Mouse (Mus musculus): ENCODE data around the gene Ldlr. TPM values are rescaled to one million over a fixed set of nuclear protein-coding genes. Genes with fewer than 3 reads are reported as not detected.
A peak's percentile ranks its signal among the peaks of the same experiment; 100 is the strongest.

Gene Ldlr
- polyA plus RNA-seq, 1 experiment from 2014 or later: 43.5 TPM

GRCm38 (mm10) chr9:21796919-21797318 is 73.6 kb downstream of the Ldlr start:
- WGBS: 76% methylated on average over 3 of the region's 3 CpGs
- Histone ChIP-seq H3K27me3 (no peaks in the 10 kb centered on the region; the same call in 1 of the 2 replicates), H3K27ac (replicated peaks) (no peak overlapping the region), H3K36me3 (peaks cover 19% of the 10 kb centered on the region), H3K4me1 (peaks cover 17% of the 10 kb centered on the region), H3K4me2 (replicated peaks) (peak overlapping the region; percentile 82; the same call in 1 of the 2 replicates), H3K4me3 (no peak overlapping the region), H3K9ac (replicated peaks) (no peak overlapping the region), H3K9me3 (no peaks in the 10 kb centered on the region)
- ATAC-seq (ENCODE audit: low FRiP score, low read depth): no peak

GRCm38 (mm10) chr9:21797921-21798344 is 74.7 kb downstream of the Ldlr start:
- Histone ChIP-seq H3K4me3 (peak overlapping the region; percentile 68), H3K9ac (replicated peaks) (peak overlapping the region; percentile 66), H3K27me3 (no peaks in the 10 kb centered on the region; the same call in 1 of the 2 replicates), H3K4me1 (peaks cover 16% of the 10 kb centered on the region), H3K4me2 (replicated peaks) (peak overlapping the region; percentile 82), H3K36me3 (peaks cover 19% of the 10 kb centered on the region), H3K9me3 (no peaks in the 10 kb centered on the region), H3K27ac (replicated peaks) (peak overlapping the region; percentile 40)
- WGBS: 2% methylated on average over 25 of the region's 26 CpGs
- peak; percentile 63; the same call in 1 of the 2 replicates for ATAC-seq (ENCODE audit: low FRiP score, low read depth)

GRCm38 (mm10) chr9:21798345-21799009 is 75.2 kb downstream of the Ldlr start, which contains the start of gene Kank2:
TSS of gene Kank2 (minus strand) at chr9:21798744.
- Histone ChIP-seq H3K4me3 (peak within 1 kb of the TSS; percentile 68), H3K4me1 (peaks cover 16% of the 10 kb centered on the region), H3K36me3 (peaks cover 17% of the 10 kb centered on the region), H3K9me3 (no peaks in the 10 kb centered on the region), H3K27me3 (no peaks in the 10 kb centered on the region; the same call in 1 of the 2 replicates), H3K27ac (replicated peaks) (peak within 1 kb of the TSS; percentile 40), H3K4me2 (replicated peaks) (peak within 1 kb of the TSS; percentile 82), H3K9ac (replicated peaks) (peak within 1 kb of the TSS; percentile 66)
- ATAC-seq (ENCODE audit: low FRiP score, low read depth): peak; percentile 84
- under 1% methylated on average over 52 of the region's 52 CpGs for WGBS

GRCm38 (mm10) chr9:21799010-21799350 is 75.7 kb downstream of the Ldlr start:
- H3K4me1 ChIP-seq: peaks cover 16% of the 10 kb centered on the region
- H3K4me2 ChIP-seq (replicated peaks): peak overlapping the region; percentile 82
- WGBS: 49% methylated on average over 3 of the region's 3 CpGs
- peaks cover 12% of the 10 kb centered on the region for H3K36me3 ChIP-seq
- no peaks in the 10 kb centered on the region; the same call in 1 of the 2 replicates for H3K27me3 ChIP-seq
- H3K4me3 ChIP-seq: peak overlapping the region; percentile 68
- H3K9ac ChIP-seq (replicated peaks): no peak overlapping the region
- H3K27ac ChIP-seq (replicated peaks): no peak overlapping the region
- H3K9me3 ChIP-seq: no peaks in the 10 kb centered on the region
- no peak for ATAC-seq (ENCODE audit: low FRiP score, low read depth)

Other genes with a start within 250 kb of the Ldlr start
- gene Tmed1, start 213.2 kb upstream of the Ldlr start, polyA plus RNA-seq (2016; fragmentation: Nextera tagmentation; extraction: Ambion mirVana): 67.6 and 76.5 TPM in 2 replicates
- 5.9 and 7.0 TPM in 2 replicates for gene AB124611, start 197.3 kb upstream of the Ldlr start, polyA plus RNA-seq (2016; fragmentation: Nextera tagmentation; extraction: Ambion mirVana)
- 65.6 and 69.3 TPM in 2 replicates for gene Carm1, start 176.6 kb upstream of the Ldlr start, polyA plus RNA-seq (2016; fragmentation: Nextera tagmentation; extraction: Ambion mirVana)
- gene Timm29, start 130.8 kb upstream of the Ldlr start, polyA plus RNA-seq (2016; fragmentation: Nextera tagmentation; extraction: Ambion mirVana): 57.6 and 60.9 TPM in 2 replicates
- gene Yipf2, start 130.7 kb upstream of the Ldlr start, polyA plus RNA-seq (2016; fragmentation: Nextera tagmentation; extraction: Ambion mirVana): 20.8 and 21.2 TPM in 2 replicates
- 178 and 189 TPM in 2 replicates for gene Smarca4, start 107.3 kb upstream of the Ldlr start, polyA plus RNA-seq (2016; fragmentation: Nextera tagmentation; extraction: Ambion mirVana)
- 74.2 and 87.2 TPM in 2 replicates for gene Spc24, start 36.8 kb downstream of the Ldlr start, polyA plus RNA-seq (2016; fragmentation: Nextera tagmentation; extraction: Ambion mirVana)
- gene Kank2, start 75.3 kb downstream of the Ldlr start, polyA plus RNA-seq (2016; fragmentation: Nextera tagmentation; extraction: Ambion mirVana): 7.7 and 9.9 TPM in 2 replicates
- gene Angptl8, start 112.0 kb downstream of the Ldlr start, polyA plus RNA-seq (2016; fragmentation: Nextera tagmentation; extraction: Ambion mirVana): 0.28 and 0.64 TPM in 2 replicates
- gene Dock6, start 129.2 kb downstream of the Ldlr start, polyA plus RNA-seq (2016; fragmentation: Nextera tagmentation; extraction: Ambion mirVana): 20.0 and 24.5 TPM in 2 replicates
- 13.2 and 13.4 TPM in 2 replicates for gene Rab3d, start 194.7 kb downstream of the Ldlr start, polyA plus RNA-seq (2016; fragmentation: Nextera tagmentation; extraction: Ambion mirVana)
- gene Ccdc159, start 204.0 kb downstream of the Ldlr start, polyA plus RNA-seq (2016; fragmentation: Nextera tagmentation; extraction: Ambion mirVana): 6.1 and 6.9 TPM in 2 replicates
- gene Tmem205, start 204.1 kb downstream of the Ldlr start, polyA plus RNA-seq (2016; fragmentation: Nextera tagmentation; extraction: Ambion mirVana): 32.7 and 36.9 TPM in 2 replicates
- gene Plppr2, start 213.6 kb downstream of the Ldlr start, polyA plus RNA-seq (2016; fragmentation: Nextera tagmentation; extraction: Ambion mirVana): 45.6 and 47.0 TPM in 2 replicates
- gene Swsap1, start 232.3 kb downstream of the Ldlr start, polyA plus RNA-seq (2016; fragmentation: Nextera tagmentation; extraction: Ambion mirVana): 7.8 and 8.1 TPM in 2 replicates
- 3.0 and 3.4 TPM in 2 replicates for gene Epor, start 240.0 kb downstream of the Ldlr start, polyA plus RNA-seq (2016; fragmentation: Nextera tagmentation; extraction: Ambion mirVana)

Data from midbrain, embryonic 12.5 days (tissue).